Mouse (Mus musculus) spleen, postnatal 4 days (tissue): Measurements from ENCODE around the gene Tmod3.
"Not testable (repeated sequence)": the region's sequence is repeated elsewhere in the genome, so short reads cannot be mapped to it uniquely, and the experiment has no call there.

ENCODE experiments used
- DNase-seq, 2 experiments: peaks; one replicate each; pipeline ENCODE4 v3.0.0; 2022; ENCODE audit warnings: low spot score in 2 of 2

Tmod3 gene

GRCm38 (mm10) chr9:75495945-75496344 lies 63.5 kb downstream of the Tmod3 start:
- no peak for DNase-seq

- DNase-seq = no peak
Measured at GRCm38 (mm10) chr9:75494407-75495005, 65.0 kb downstream of the Tmod3 start.

GRCm38 (mm10) chr9:75488255-75488654 lies 71.2 kb downstream of the Tmod3 start:
- not testable (repeated sequence) for DNase-seq

GRCm38 (mm10) chr9:75485231-75485630 lies 74.2 kb downstream of the Tmod3 start:
- DNase-seq = no peak

GRCm38 (mm10) chr9:75480536-75481075 lies 78.9 kb downstream of the Tmod3 start:
- DNase-seq = no peak

- no peak for DNase-seq
Measured at GRCm38 (mm10) chr9:75479106-75479725, 80.2 kb downstream of the Tmod3 start.

GRCm38 (mm10) chr9:75477212-75477611 lies 82.2 kb downstream of the Tmod3 start:
- DNase-seq = no peak

- DNase-seq = peak in 1 of 2 experiments; percentile 24
Measured at GRCm38 (mm10) chr9:75468297-75468696, 91.2 kb downstream of the Tmod3 start.

GRCm38 (mm10) chr9:75467581-75467980 lies 91.9 kb downstream of the Tmod3 start:
- DNase-seq = no peak

- no peak for DNase-seq
Measured at GRCm38 (mm10) chr9:75466641-75467040, 92.8 kb downstream of the Tmod3 start.

- DNase-seq = no peak
Measured at GRCm38 (mm10) chr9:75465856-75466255, 93.6 kb downstream of the Tmod3 start.

- DNase-seq = no peak
Measured at GRCm38 (mm10) chr9:75463050-75463660, 96.3 kb downstream of the Tmod3 start.

- no peak for DNase-seq
Measured at GRCm38 (mm10) chr9:75455684-75456083, 103.8 kb downstream of the Tmod3 start.

- DNase-seq = no peak
Measured at GRCm38 (mm10) chr9:75453994-75454393, 105.5 kb downstream of the Tmod3 start.

GRCm38 (mm10) chr9:75448021-75448420 lies 111.4 kb downstream of the Tmod3 start:
- DNase-seq = no peak
